In genomic region chr1:160410822-160411221, GRCm38 (mm10) we compare ENCODE assay signal across 8 mouse cellular contexts.
A peak's percentile ranks its signal among the peaks of the same experiment; 100 is the strongest.
DNase-seq lines count a peak whose midpoint lies in the region; ATAC-seq and TF ChIP-seq lines count a peak whose summit lies in the region.

No protein-coding gene starts in this region.

- no peaks in the 10 kb centered on the region for H3K4me1 ChIP-seq in midbrain, postnatal 0 days (ENCODE audit: insufficient read depth, low read length)
- no peaks in the 10 kb centered on the region for H3K4me1 ChIP-seq in midbrain, embryonic 11.5 days (ENCODE audit: control insufficient read depth, insufficient read depth, low read length)

- peak; percentile 83 for TF ChIP-seq CTCF in midbrain, postnatal 0 days (IDR thresholded peaks at IDR 0.05)
- peak; percentile 80 for TF ChIP-seq CTCF in layer of hippocampus, adult 2 months (conservative IDR thresholded peaks at IDR 0.05)

- no peak overlapping the region for H3K4me3 ChIP-seq in midbrain, postnatal 0 days (ENCODE audit: low read depth, low read length)
- H3K4me3 ChIP-seq in midbrain, embryonic 11.5 days (ENCODE audit: low read depth, low read length), result no peak overlapping the region
- H3K4me3 ChIP-seq in layer of hippocampus, adult 2 months, result no peak overlapping the region

- no peak overlapping the region for H3K9ac ChIP-seq in midbrain, postnatal 0 days (replicated peaks; ENCODE audit: low read length, poor library complexity, severe bottlenecking)
- H3K9ac ChIP-seq in midbrain, embryonic 11.5 days (ENCODE audit: low read length), result no peak overlapping the region

- no peaks in the 10 kb centered on the region for H3K36me3 ChIP-seq in midbrain, postnatal 0 days (ENCODE audit: insufficient read depth, low read length)
- H3K36me3 ChIP-seq in midbrain, embryonic 11.5 days (ENCODE audit: control insufficient read depth, insufficient read depth, low read length), result no peaks in the 10 kb centered on the region

- H3K27me3 ChIP-seq in midbrain, postnatal 0 days (ENCODE audit: insufficient read depth, low read length), result no peaks in the 10 kb centered on the region
- H3K27me3 ChIP-seq in midbrain, embryonic 11.5 days (ENCODE audit: control insufficient read depth, insufficient read depth, low read length), result no peaks in the 10 kb centered on the region

- no peak overlapping the region for H3K4me2 ChIP-seq in midbrain, postnatal 0 days (ENCODE audit: low read depth, low read length, poor library complexity, severe bottlenecking)
- H3K4me2 ChIP-seq in midbrain, embryonic 11.5 days, result no peak overlapping the region

- no peak for ATAC-seq in midbrain, postnatal 0 days (ENCODE audit: low FRiP score)
- ATAC-seq in midbrain, embryonic 11.5 days (ENCODE audit: low FRiP score), result no peak

- no peak overlapping the region for H3K27ac ChIP-seq in midbrain, postnatal 0 days (ENCODE audit: low read depth, low read length)
- H3K27ac ChIP-seq in midbrain, embryonic 11.5 days (ENCODE audit: low read depth, low read length), result no peak overlapping the region
- H3K27ac ChIP-seq in layer of hippocampus, adult 2 months, result no peak overlapping the region

- 47% methylated on average over 5 of the region's 5 CpGs for WGBS in midbrain, postnatal 0 days
- WGBS in midbrain, embryonic 11.5 days, result 59% methylated on average over 5 of the region's 5 CpGs

- peak; percentile 15 to 47 for DNase-seq in frontal cortex, postnatal 36 days (ENCODE audit: low spot score in 2 of 2)
- no peak for DNase-seq in frontal cortex, postnatal 14 days (ENCODE audit: low spot score in 2 of 2)
- DNase-seq in midbrain, postnatal 0 days (ENCODE audit: low spot score), result peak; percentile 57
- no peak for DNase-seq in midbrain, embryonic 11.5 days (ENCODE audit: low spot score, missing footprints)
- peak; percentile 34 to 47 for DNase-seq in layer of hippocampus, adult 2 months (ENCODE audit: low spot score in 2 of 2)
- DNase-seq in thymus, adult 18-20 months, result no peak
- no peak for DNase-seq in gastrocnemius, adult 18-20 months (ENCODE audit: low spot score)
- DNase-seq in yolk sac, embryonic 10.5 days (ENCODE audit: low spot score), result no peak

- no peaks in the 10 kb centered on the region for H3K9me3 ChIP-seq in midbrain, postnatal 0 days (ENCODE audit: low read length)
- H3K9me3 ChIP-seq in midbrain, embryonic 11.5 days (ENCODE audit: control insufficient read depth, low read length), result no peaks in the 10 kb centered on the region

Comparison
In these comparisons a context has a peak if more than half of its experiments do, and no peak if none do; other contexts are left out.
1. DNase-seq: peak in frontal cortex, postnatal 36 days (2 of 2), midbrain, postnatal 0 days (single experiment) and layer of hippocampus, adult 2 months (2 of 2); none in frontal cortex, postnatal 14 days (0 of 2), midbrain, embryonic 11.5 days (single experiment), thymus, adult 18-20 months (0 of 2), gastrocnemius, adult 18-20 months (single experiment) and yolk sac, embryonic 10.5 days (single experiment).